ENCODE assay signal across 9 mouse cellular contexts in the genomic region with DNA sequence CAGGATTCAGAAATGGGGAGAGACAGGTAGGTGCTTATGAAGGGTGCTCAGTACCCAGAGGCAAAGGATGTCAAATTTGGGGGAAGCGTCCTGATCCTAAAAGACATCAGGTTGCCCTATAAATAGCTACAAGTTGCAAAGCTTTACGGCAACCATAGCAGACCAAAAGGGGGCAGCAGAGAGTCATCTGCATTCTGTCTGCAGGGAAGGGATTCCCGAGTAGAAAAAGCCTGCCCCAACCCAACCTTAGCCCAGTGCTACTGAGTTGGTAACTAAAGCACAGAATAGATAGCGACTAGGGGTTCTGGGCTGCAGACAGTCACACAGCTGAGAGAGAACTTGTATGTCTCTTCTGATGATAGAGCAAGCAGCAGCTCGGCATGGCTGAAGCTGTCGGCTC. TPM values are rescaled to one million over a fixed set of nuclear protein-coding genes. Genes with fewer than 3 reads are reported as not detected.
DNase-seq lines count a peak whose midpoint lies in the region; ATAC-seq and TF ChIP-seq lines count a peak whose summit lies in the region.
"Had no signal": no experiment of that assay in that cellular context is flagged by ENCODE, and none has a peak within 500 bp of the region (broad histone marks: within the 10 kb centered on the region; RNA-seq: fewer than 3 reads in every experiment).

No protein-coding gene starts in this region.

- H3K36me3 ChIP-seq in hindbrain, embryonic 13.5 days, result no peaks in the 10 kb centered on the region

- H3K27ac ChIP-seq in cerebellum, adult 2 months (ENCODE audit: insufficient read depth, low read length), result no peak overlapping the region
- no peak overlapping the region for H3K27ac ChIP-seq in hindbrain, embryonic 13.5 days
- H3K27ac ChIP-seq: macrophage had no signal

- no peaks in the 10 kb centered on the region for H3K4me1 ChIP-seq in cerebellum, adult 2 months (ENCODE audit: control insufficient read depth, insufficient read depth, low read length)
- H3K4me1 ChIP-seq in hindbrain, embryonic 13.5 days (replicated peaks), result no peaks in the 10 kb centered on the region

- no peaks in the 10 kb centered on the region for H3K27me3 ChIP-seq in cerebellum, adult 2 months (ENCODE audit: control insufficient read depth, insufficient read depth, low read length)
- no peaks in the 10 kb centered on the region for H3K27me3 ChIP-seq in hindbrain, embryonic 13.5 days

- ATAC-seq in hindbrain, embryonic 13.5 days (ENCODE audit: low FRiP score), result 0 out of 2 replicates have a peak, but pooled peaks have one; percentile 32
- peak; percentile 87 for ATAC-seq in megakaryocyte-erythroid progenitor cell, adult 5-6 weeks (replicated peaks; ENCODE audit: low FRiP score, low TSS enrichment, poor library complexity, severe bottlenecking)
- no peak for ATAC-seq in activated CD4-positive, CD25-positive, alpha-beta regulatory T cell, adult 4 months

- H3K4me2 ChIP-seq in hindbrain, embryonic 13.5 days, result no peak overlapping the region

- peak; percentile 10 for DNase-seq in T-cell, adult 2 months (ENCODE audit: low spot score)
- DNase-seq in cerebellum, adult 2 months, result peak; percentile 80 to 88
- DNase-seq in forelimb bud, embryonic 11.5 days (ENCODE audit: low read depth, low spot score), result peak; percentile 88
- DNase-seq in left cerebral cortex, adult 11 months (ENCODE audit: low spot score), result peak; percentile 53
- peak; percentile 83 for DNase-seq in right cerebral cortex, postnatal 14 days

- H3K4me3 ChIP-seq in cerebellum, adult 2 months (replicated peaks; ENCODE audit: insufficient read depth, low read depth, low read length), result no peak overlapping the region
- H3K4me3 ChIP-seq in hindbrain, embryonic 13.5 days, result no peak overlapping the region

- TF ChIP-seq CTCF in cerebellum, adult 2 months (IDR thresholded peaks at IDR 0.05; ENCODE audit: borderline replicate concordance, insufficient read depth, low read depth, low read length), result peak; percentile 82

- no peaks in the 10 kb centered on the region for H3K9me3 ChIP-seq in hindbrain, embryonic 13.5 days

- TF ChIP-seq POLR2A in cerebellum, adult 2 months (IDR thresholded peaks at IDR 0.05; ENCODE audit: borderline replicate concordance, insufficient read depth, low read length), result no peak

- H3K9ac ChIP-seq in hindbrain, embryonic 13.5 days, result no peak overlapping the region

- 18% methylated on average over 6 of the region's 6 CpGs for WGBS in cerebellum, adult 2 months
- 35% methylated on average over 6 of the region's 6 CpGs for WGBS in hindbrain, embryonic 13.5 days

RNA-seq across cellular contexts. Expression of a gene that starts 31.0 kb away (rescaled TPM):
- polyA plus RNA-seq in cerebellum, adult 2 months (2012; rRNA removed), result 36.8 and 38.5 TPM in 2 replicates
- 35.7 and 41.1 TPM in 2 replicates for polyA plus RNA-seq in hindbrain, embryonic 13.5 days (2015; fragmentation: Nextera tagmentation; extraction: Ambion mirVana)
- 33.3 and 42.7 TPM in 2 replicates for total RNA-seq in megakaryocyte-erythroid progenitor cell, adult 5-6 weeks (2014; fragmentation: Nextera tagmentation)
- total RNA-seq in megakaryocyte-erythroid progenitor cell, adult 5-6 weeks (2017), result 24.8 and 30.4 TPM in 2 replicates
- polyA plus RNA-seq in activated CD4-positive, CD25-positive, alpha-beta regulatory T cell, adult 4 months (2017; shearing (Covaris generic)), result 10 to 100 TPM; 18.5 to 23.3 TPM

RNA-seq across cellular contexts. Expression of a gene that starts 31.0 kb away (rescaled TPM):
- polyA plus RNA-seq in cerebellum, adult 2 months (2012; rRNA removed), result 37.6 and 38.5 TPM in 2 replicates
- 52.0 and 53.5 TPM in 2 replicates for polyA plus RNA-seq in hindbrain, embryonic 13.5 days (2015; fragmentation: Nextera tagmentation; extraction: Ambion mirVana)
- 52.6 and 57.6 TPM in 2 replicates for total RNA-seq in megakaryocyte-erythroid progenitor cell, adult 5-6 weeks (2014; fragmentation: Nextera tagmentation)
- 60.9 and 74.7 TPM in 2 replicates for total RNA-seq in megakaryocyte-erythroid progenitor cell, adult 5-6 weeks (2017)
- polyA plus RNA-seq in activated CD4-positive, CD25-positive, alpha-beta regulatory T cell, adult 4 months (2017; shearing (Covaris generic)), result 10 to 100 TPM; 59.4 to 61.3 TPM

Comparison
In these comparisons a context has a peak if more than half of its experiments do, and no peak if none do; other contexts are left out.
1. DNase-seq: peak in every context shown above with its lines; median percentile 88 in forelimb bud, embryonic 11.5 days; 84 in cerebellum, adult 2 months; 83 in right cerebral cortex, postnatal 14 days; 53 in left cerebral cortex, adult 11 months; 10 in T-cell, adult 2 months.